Mouse (Mus musculus) liver, adult (tissue): Measurements from ENCODE around the gene Spef1.
A peak's percentile ranks its signal among the peaks of the same experiment; 100 is the strongest.

Experiments
- GATA4 ChIP-seq: IDR thresholded peaks from 2 replicates; pipeline ENCODE4 v1.6.1; 2014; ENCODE audit warnings: mild to moderate bottlenecking, low read length; ENCODE audit not compliant: insufficient replicate concordance

Spef1 gene

GRCm38 (mm10) chr2:131166172-131166571 is 20.9 kb downstream of the Spef1 start:
- TF ChIP-seq GATA4: no peak

GRCm38 (mm10) chr2:131163924-131164323 is 23.2 kb downstream of the Spef1 start:
- peak; percentile 9; the same call in 1 of the 2 replicates for TF ChIP-seq GATA4

GRCm38 (mm10) chr2:131160671-131161111 is 26.4 kb downstream of the Spef1 start:
- no peak for TF ChIP-seq GATA4

- no peak for TF ChIP-seq GATA4
Observed at GRCm38 (mm10) chr2:131159938-131160581, 27.0 kb downstream of the Spef1 start, which contains the start of gene 1700037H04Rik. Gene 1700037H04Rik, minus strand, starts transcription at chr2:131160081.

- TF ChIP-seq GATA4: no peak
Observed at GRCm38 (mm10) chr2:131159491-131159910, 27.6 kb downstream of the Spef1 start.

GRCm38 (mm10) chr2:131156987-131157386 is 30.1 kb downstream of the Spef1 start:
- no peak for TF ChIP-seq GATA4

- TF ChIP-seq GATA4: no peak
Observed at GRCm38 (mm10) chr2:131154036-131154435, 33.0 kb downstream of the Spef1 start.

GRCm38 (mm10) chr2:131152166-131152730 is 34.8 kb downstream of the Spef1 start:
- no peak for TF ChIP-seq GATA4

- TF ChIP-seq GATA4: no peak
Observed at GRCm38 (mm10) chr2:131149254-131149578, 37.9 kb downstream of the Spef1 start.

GRCm38 (mm10) chr2:131148353-131149253 is 38.5 kb downstream of the Spef1 start:
- no peak; the same call in 1 of the 2 replicates for TF ChIP-seq GATA4

- no peak for TF ChIP-seq GATA4
Observed at GRCm38 (mm10) chr2:131147043-131147365, 40.1 kb downstream of the Spef1 start.

- TF ChIP-seq GATA4: no peak
Observed at GRCm38 (mm10) chr2:131146193-131147042, 40.7 kb downstream of the Spef1 start.

GRCm38 (mm10) chr2:131145536-131145935 is 41.5 kb downstream of the Spef1 start:
- TF ChIP-seq GATA4: no peak

GRCm38 (mm10) chr2:131145121-131145520 is 42.0 kb downstream of the Spef1 start:
- no peak for TF ChIP-seq GATA4
